Mouse (Mus musculus) adipose tissue, adult 10 weeks (tissue): ENCODE measurements around the gene Fcna. TPM values are rescaled to one million over a fixed set of nuclear protein-coding genes. Genes with fewer than 3 reads are reported as not detected.

Experiments used
- polyA plus RNA-seq: library from polyadenylated mRNA; stranded (reverse); fragments of 350-450 nt; fragmentation: Illumina TruSeq; extraction: RNeasy Lipid Tissue Mini Kit (QIAGEN cat#74804); gene quantifications from one replicate; pipeline ENCODE4 v1.2.3, GENCODE M21; 2014; ENCODE audit warnings: low read depth, low replicate concordance

Gene Fcna
- 41.5 TPM for polyA plus RNA-seq

GRCm38 (mm10) chr2:25627811-25628210, at the start of gene Fcna:
Gene Fcna, minus strand, starts transcription at chr2:25628030.

GRCm38 (mm10) chr2:25676486-25676885, 48.7 kb upstream of the Fcna start, which contains the start of gene Lcn6:
Gene Lcn6, plus strand, starts transcription at chr2:25676786.

GRCm38 (mm10) chr2:25657652-25658051, 29.8 kb upstream of the Fcna start, which contains the start of gene Lcn5:
Gene Lcn5, plus strand, starts transcription at chr2:25657952.

GRCm38 (mm10) chr2:25652902-25653301, 25.1 kb upstream of the Fcna start, which contains the start of gene Lcn8:
Gene Lcn8, plus strand, starts transcription at chr2:25653120.

GRCm38 (mm10) chr2:25621229-25622200, 6.3 kb downstream of the Fcna start, which contains the start of gene Tmem141:
Gene Tmem141, minus strand, starts transcription at chr2:25622005.

GRCm38 (mm10) chr2:25617578-25617977, 10.3 kb downstream of the Fcna start, which contains the start of gene Ccdc183:
Gene Ccdc183, minus strand, starts transcription at chr2:25617678.

GRCm38 (mm10) chr2:25607761-25608622, 19.8 kb downstream of the Fcna start, which contains the start of gene Rabl6:
Gene Rabl6, minus strand, starts transcription at chr2:25608521.

GRCm38 (mm10) chr2:25581294-25581864, 46.5 kb downstream of the Fcna start, which contains the start of gene Ajm1:
Gene Ajm1, minus strand, starts transcription at chr2:25581757.

Other genes starting within 250 kb of the Fcna start
- 47.9 TPM for gene Entpd2, start 232.2 kb downstream of the Fcna start, polyA plus RNA-seq
- gene Npdc1, start 228.7 kb downstream of the Fcna start, polyA plus RNA-seq: 94.7 TPM
- 0.61 TPM for gene Fut7, start 204.8 kb downstream of the Fcna start, polyA plus RNA-seq
- 204 TPM for gene Abca2, start 199.3 kb downstream of the Fcna start, polyA plus RNA-seq
- 34.4 TPM for gene Clic3, start 171.2 kb downstream of the Fcna start, polyA plus RNA-seq
- gene Paxx, start 166.9 kb downstream of the Fcna start, polyA plus RNA-seq: 79.8 TPM
- 1,188 TPM for gene Ptgds, start 158.0 kb downstream of the Fcna start, polyA plus RNA-seq
- 383 TPM for gene Lcn12, start 134.1 kb downstream of the Fcna start, polyA plus RNA-seq
- 74.6 TPM for gene Fbxw5, start 127.3 kb downstream of the Fcna start, polyA plus RNA-seq
- 7.2 TPM for gene C8g, start 126.3 kb downstream of the Fcna start, polyA plus RNA-seq
- 15.6 TPM for gene Traf2, start 81.1 kb downstream of the Fcna start, polyA plus RNA-seq
- gene Edf1, start 70.2 kb downstream of the Fcna start, polyA plus RNA-seq: 250 TPM
- gene Mamdc4, start 53.2 kb downstream of the Fcna start, polyA plus RNA-seq: 1.1 TPM
- gene Phpt1, start 52.8 kb downstream of the Fcna start, polyA plus RNA-seq: 65.3 TPM
- gene Ajm1, start 46.3 kb downstream of the Fcna start, polyA plus RNA-seq: 1.7 TPM
- gene Rabl6, start 19.5 kb downstream of the Fcna start, polyA plus RNA-seq: 69.7 TPM
- 7.2 TPM for gene Ccdc183, start 10.4 kb downstream of the Fcna start, polyA plus RNA-seq
- gene Tmem141, start 6.0 kb downstream of the Fcna start, polyA plus RNA-seq: 48.8 TPM
- gene Lcn8, start 25.1 kb upstream of the Fcna start, polyA plus RNA-seq: 6,740 TPM
- gene Lcn5, start 29.9 kb upstream of the Fcna start, polyA plus RNA-seq: 8,551 TPM
- gene Lcn6, start 48.8 kb upstream of the Fcna start, polyA plus RNA-seq: 653 TPM
- 827 TPM for gene Lcn10, start 54.7 kb upstream of the Fcna start, polyA plus RNA-seq
- gene Obp2a, start 72.0 kb upstream of the Fcna start, polyA plus RNA-seq: 28.7 TPM
- 235 TPM for gene Bmyc, start 78.7 kb upstream of the Fcna start, polyA plus RNA-seq
- gene Obp2b, start 109.0 kb upstream of the Fcna start, polyA plus RNA-seq: 0.82 TPM
- not detected for gene Lcn3, start 137.5 kb upstream of the Fcna start, polyA plus RNA-seq
- gene Lcn11, start 149.0 kb upstream of the Fcna start, polyA plus RNA-seq: not detected
- gene Gm13539, start 154.2 kb upstream of the Fcna start, polyA plus RNA-seq: not detected
- 1.5 TPM for gene Glt6d1, start 187.8 kb upstream of the Fcna start, polyA plus RNA-seq
- gene Lcn9, start 195.1 kb upstream of the Fcna start, polyA plus RNA-seq: 3,717 TPM
- 0.32 TPM for gene Sohlh1, start 219.2 kb upstream of the Fcna start, polyA plus RNA-seq
- gene Kcnt1, start 235.7 kb upstream of the Fcna start, polyA plus RNA-seq: 15.6 TPM